Mouse (Mus musculus): ENCODE data around the gene Wdr1. TPM values are rescaled to one million over a fixed set of nuclear protein-coding genes. Genes with fewer than 3 reads are reported as not detected.
"Not testable (repeated sequence)": the region's sequence is repeated elsewhere in the genome, so short reads cannot be mapped to it uniquely, and the experiment has no call there.

The Wdr1 gene
- 158 and 175 TPM in 2 replicates for polyA plus RNA-seq (2015; fragmentation: Nextera tagmentation; extraction: Ambion mirVana)

DNA sequence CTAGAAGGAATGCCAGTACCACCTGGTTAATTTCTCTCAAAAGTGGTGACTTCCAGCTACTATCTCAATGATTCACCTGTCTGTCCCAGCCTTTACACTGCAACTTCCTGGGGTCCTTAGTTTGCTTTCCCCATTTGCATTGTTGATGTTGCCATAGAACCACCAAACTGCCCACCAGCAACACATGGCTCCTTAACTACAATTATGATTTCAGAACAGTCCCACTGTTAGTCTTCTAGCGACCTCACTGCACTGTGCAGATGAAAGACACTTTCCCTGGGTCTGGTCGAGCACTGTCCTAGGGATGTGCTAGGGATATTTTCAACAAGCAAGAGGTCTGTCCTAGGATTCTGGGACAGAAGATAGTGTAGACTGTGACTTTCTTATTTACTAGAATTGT is at the start of gene Wdr1:
Gene Wdr1, minus strand, starts transcription at position 101 of the 400 bp plus-strand sequence.
- Histone ChIP-seq H3K27me3 (replicated peaks; ENCODE audit: insufficient read depth, low read length) (no peaks in the 10 kb centered on the region), H3K9me3 (ENCODE audit: low read length) (no peaks in the 10 kb centered on the region), H3K4me2 (replicated peaks; ENCODE audit: low read depth, low read length) (peak within 1 kb of the TSS; percentile 77), H3K9ac (replicated peaks; ENCODE audit: low read depth) (peak within 1 kb of the TSS; percentile 68), H3K36me3 (ENCODE audit: insufficient read depth, low read length) (no peaks in the 10 kb centered on the region), H3K27ac (ENCODE audit: low read length) (peak within 1 kb of the TSS; percentile 98), H3K4me1 (ENCODE audit: insufficient read depth, low read depth, low read length) (peaks cover 12% of the 10 kb centered on the region), H3K4me3 (ENCODE audit: low read depth, low read length) (peak within 1 kb of the TSS; percentile 97)
- no peak for TF ChIP-seq EP300 (IDR thresholded peaks at IDR 0.05)
- no peak for TF ChIP-seq CTCF (IDR thresholded peaks at IDR 0.05)
- DNase-seq (ENCODE audit: low spot score) = no peak
- WGBS = 65% methylated on average over 2 of the region's 2 CpGs
- ATAC-seq = no peak

GRCm38 (mm10) chr5:38611118-38611517 is 48.1 kb upstream of the Wdr1 start:
- H3K27ac ChIP-seq (ENCODE audit: low read length) = no peak overlapping the region
- ATAC-seq = peak; percentile 77
- WGBS = 68% methylated on average over 3 of the region's 3 CpGs
- no peak overlapping the region for H3K4me2 ChIP-seq (replicated peaks; ENCODE audit: low read depth, low read length)
- DNase-seq (ENCODE audit: low spot score) = peak; percentile 68
- H3K36me3 ChIP-seq (ENCODE audit: insufficient read depth, low read length) = no peaks in the 10 kb centered on the region
- no peaks in the 10 kb centered on the region for H3K4me1 ChIP-seq (ENCODE audit: insufficient read depth, low read depth, low read length)
- TF ChIP-seq CTCF (IDR thresholded peaks at IDR 0.05) = no peak
- TF ChIP-seq EP300 (IDR thresholded peaks at IDR 0.05) = no peak
- H3K4me3 ChIP-seq (ENCODE audit: low read depth, low read length) = no peak overlapping the region
- H3K27me3 ChIP-seq (replicated peaks; ENCODE audit: insufficient read depth, low read length) = no peaks in the 10 kb centered on the region
- H3K9me3 ChIP-seq (ENCODE audit: low read length) = no peaks in the 10 kb centered on the region
- no peak overlapping the region for H3K9ac ChIP-seq (replicated peaks; ENCODE audit: low read depth)

DNA sequence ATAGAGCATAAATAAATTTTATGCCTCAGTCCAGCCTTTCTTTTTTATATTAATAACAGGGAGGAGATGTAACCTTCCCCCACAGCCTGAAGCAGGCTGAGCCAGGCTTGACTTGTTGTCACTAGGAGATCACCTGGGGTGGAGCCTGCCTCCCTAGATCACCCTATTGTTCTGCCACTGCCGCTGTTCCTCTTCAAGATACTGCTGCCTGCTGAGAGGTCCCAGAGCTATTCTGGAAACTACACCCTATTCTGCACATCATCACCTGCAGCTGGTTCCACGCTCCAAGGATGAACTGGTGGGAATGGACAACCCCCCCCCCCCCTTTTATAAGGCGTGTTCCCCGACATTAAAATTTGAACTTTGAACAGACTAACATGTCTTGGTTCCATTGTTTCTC is 45.2 kb upstream of the Wdr1 start:
- not testable (repeated sequence) for ATAC-seq

GRCm38 (mm10) chr5:38598647-38599304 is 35.8 kb upstream of the Wdr1 start:
- H3K27ac ChIP-seq (ENCODE audit: low read length) = no peak overlapping the region
- H3K4me1 ChIP-seq (ENCODE audit: insufficient read depth, low read depth, low read length) = no peaks in the 10 kb centered on the region
- no peaks in the 10 kb centered on the region for H3K36me3 ChIP-seq (ENCODE audit: insufficient read depth, low read length)
- WGBS = 54% methylated on average over 11 of the region's 11 CpGs
- H3K4me2 ChIP-seq (replicated peaks; ENCODE audit: low read depth, low read length) = peak overlapping the region; percentile 35; the same call in 1 of the 2 replicates
- H3K9me3 ChIP-seq (ENCODE audit: low read length) = no peaks in the 10 kb centered on the region
- peak; percentile 19 for DNase-seq (ENCODE audit: low spot score)
- H3K27me3 ChIP-seq (replicated peaks; ENCODE audit: insufficient read depth, low read length) = no peaks in the 10 kb centered on the region
- TF ChIP-seq CTCF (IDR thresholded peaks at IDR 0.05) = peak; percentile 23; the same call in 1 of the 2 replicates
- no peak for TF ChIP-seq EP300 (IDR thresholded peaks at IDR 0.05)
- peak; percentile 43; the same call in 1 of the 2 replicates for ATAC-seq
- H3K4me3 ChIP-seq (ENCODE audit: low read depth, low read length) = no peak overlapping the region
- no peak overlapping the region for H3K9ac ChIP-seq (replicated peaks; ENCODE audit: low read depth)

More for the DNA sequence above, 45.2 kb upstream of the Wdr1 start:
- H3K4me1 ChIP-seq (ENCODE audit: insufficient read depth, low read depth, low read length); H3K4me2 ChIP-seq (replicated peaks; ENCODE audit: low read depth, low read length); DNase-seq (ENCODE audit: low spot score); H3K9ac ChIP-seq (replicated peaks; ENCODE audit: low read depth); H3K36me3 ChIP-seq (ENCODE audit: insufficient read depth, low read length); H3K9me3 ChIP-seq (ENCODE audit: low read length); H3K27me3 ChIP-seq (replicated peaks; ENCODE audit: insufficient read depth, low read length); H3K4me3 ChIP-seq (ENCODE audit: low read depth, low read length); H3K27ac ChIP-seq (ENCODE audit: low read length): not testable (repeated sequence)
- 85% methylated on average over 4 of the region's 4 CpGs for whole genome bisulfite sequencing

- TF ChIP-seq CTCF (IDR thresholded peaks at IDR 0.05) (no peak), EP300 (IDR thresholded peaks at IDR 0.05) (no peak)
- Histone ChIP-seq H3K4me1 (ENCODE audit: insufficient read depth, low read depth, low read length) (no peaks in the 10 kb centered on the region), H3K9me3 (ENCODE audit: low read length) (no peaks in the 10 kb centered on the region), H3K9ac (replicated peaks; ENCODE audit: low read depth) (no peak overlapping the region), H3K4me3 (ENCODE audit: low read depth, low read length) (no peak overlapping the region), H3K36me3 (ENCODE audit: insufficient read depth, low read length) (no peaks in the 10 kb centered on the region), H3K4me2 (replicated peaks; ENCODE audit: low read depth, low read length) (no peak overlapping the region), H3K27me3 (replicated peaks; ENCODE audit: insufficient read depth, low read length) (no peaks in the 10 kb centered on the region), H3K27ac (ENCODE audit: low read length) (no peak overlapping the region)
- DNase-seq (ENCODE audit: low spot score) (no peak), ATAC-seq (no peak)
- WGBS = 33% methylated on average over 9 of the region's 9 CpGs
Measured at GRCm38 (mm10) chr5:38588924-38589323, 25.9 kb upstream of the Wdr1 start.

DNA sequence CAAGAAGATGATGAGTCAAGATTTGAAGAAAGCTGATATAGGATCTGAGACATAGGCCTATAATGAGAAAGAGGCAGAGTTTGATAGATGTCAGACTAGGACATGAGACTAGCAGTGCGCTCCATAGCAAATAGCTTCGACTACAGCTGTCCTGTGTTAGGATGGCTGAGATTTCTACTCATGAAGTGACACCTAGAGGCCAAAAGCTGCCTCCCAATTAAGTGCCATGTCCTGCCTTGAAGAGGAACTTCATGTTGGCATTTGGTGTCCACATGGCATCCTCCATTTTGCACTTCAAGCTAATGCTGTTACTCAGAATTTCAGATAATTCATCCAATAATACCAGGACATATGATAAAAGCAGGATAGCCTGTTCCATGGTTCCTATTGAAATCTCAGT is 22.4 kb upstream of the Wdr1 start:
- H3K9ac ChIP-seq (replicated peaks; ENCODE audit: low read depth) = no peak overlapping the region
- no peak for ATAC-seq
- H3K27me3 ChIP-seq (replicated peaks; ENCODE audit: insufficient read depth, low read length) = no peaks in the 10 kb centered on the region
- TF ChIP-seq CTCF (IDR thresholded peaks at IDR 0.05) = peak; percentile 21; the same call in 1 of the 2 replicates
- TF ChIP-seq EP300 (IDR thresholded peaks at IDR 0.05) = no peak
- no peak overlapping the region for H3K4me2 ChIP-seq (replicated peaks; ENCODE audit: low read depth, low read length)
- no peak overlapping the region for H3K27ac ChIP-seq (ENCODE audit: low read length)
- no peak overlapping the region for H3K4me3 ChIP-seq (ENCODE audit: low read depth, low read length)
- no peak for DNase-seq (ENCODE audit: low spot score)
- H3K4me1 ChIP-seq (ENCODE audit: insufficient read depth, low read depth, low read length) = no peaks in the 10 kb centered on the region
- WGBS = 87% methylated on average over 2 of the region's 2 CpGs
- no peaks in the 10 kb centered on the region for H3K36me3 ChIP-seq (ENCODE audit: insufficient read depth, low read length)
- no peaks in the 10 kb centered on the region for H3K9me3 ChIP-seq (ENCODE audit: low read length)

Data from lung, postnatal 0 days (tissue).